Mouse (Mus musculus) hindbrain, postnatal 0 days (tissue): Measurements from ENCODE around the gene Kcnab3. TPM values are rescaled to one million over a fixed set of nuclear protein-coding genes. Genes with fewer than 3 reads are reported as not detected.
A peak's percentile ranks its signal among the peaks of the same experiment; 100 is the strongest.
"Not testable (repeated sequence)": the region's sequence is repeated elsewhere in the genome, so short reads cannot be mapped to it uniquely, and the experiment has no call there.

Experiments
- ATAC-seq: fragments of 200-750 bp; cut with Nextera tagmentation; 2 replicates; pipeline ENCODE4 v1.8.0; 2017; ENCODE audit warnings: mild to moderate bottlenecking, moderate TSS enrichment, moderate library complexity
- DNase-seq: peaks from one replicate; pipeline ENCODE4 v3.0.0-alpha.2; 2015; ENCODE audit warnings: low spot score
- H3K27ac ChIP-seq: fragments of 300-500 bp; sonication (generic); 2 replicates; pipeline ENCODE4 v1.5.1; 2014; ENCODE audit warnings: mild to moderate bottlenecking
- H3K27me3 ChIP-seq: fragments of 300-500 bp; sonication (generic); 2 replicates; pipeline ENCODE4 v1.6.1; 2014; ENCODE audit warnings: low read length, mixed read lengths; ENCODE audit not compliant: insufficient read depth
- H3K36me3 ChIP-seq: fragments of 300-500 bp; sonication (generic); 2 replicates; pipeline ENCODE4 v1.6.1; 2014; ENCODE audit warnings: low read length, mixed read lengths; ENCODE audit not compliant: insufficient read depth
- H3K4me1 ChIP-seq: fragments of 300-500 bp; sonication (generic); 2 replicates; pipeline ENCODE4 v1.6.1; 2014; ENCODE audit warnings: antibody characterized with exemption, low read length, mixed read lengths; ENCODE audit not compliant: insufficient read depth
- H3K4me2 ChIP-seq: fragments of 300-500 bp; sonication (generic); 2 replicates; pipeline ENCODE4 v1.6.1; 2014; ENCODE audit warnings: low read depth, mild to moderate bottlenecking, low read length, moderate library complexity, mixed read lengths
- H3K4me3 ChIP-seq: fragments of 300-500 bp; sonication (generic); 2 replicates; pipeline ENCODE4 v1.5.1; 2014; ENCODE audit warnings: low read length
- H3K9ac ChIP-seq: fragments of 300-500 bp; sonication (generic); replicated peaks from 2 replicates; pipeline ENCODE4 v1.6.1; 2014; ENCODE audit warnings: mild to moderate bottlenecking, low read length, moderate library complexity, mixed read lengths
- H3K9me3 ChIP-seq: fragments of 300-500 bp; sonication (generic); 2 replicates; pipeline ENCODE4 v1.6.1; 2016; ENCODE audit warnings: low read length, mixed read lengths
- CTCF ChIP-seq: IDR thresholded peaks from 2 replicates; pipeline ENCODE4 v1.5.1; 2016; ENCODE audit warnings: antibody characterized with exemption, control low read depth, low read depth
- WGBS: fragments of 180-500 bp; shearing (Covaris S2); extraction: QIAGEN DNeasy Blood & Tissue Kit; methylation state at CpG from one replicate; pipeline ENCODE4 v1.1.7; 2014; 5-methylcytosine and 5-hydroxymethylcytosine counted together
- polyA plus RNA-seq: library from polyadenylated mRNA; unstranded; fragments of >200 nt; fragmentation: Nextera tagmentation; extraction: Ambion mirVana; gene quantifications from 2 replicates; pipeline ENCODE4 v1.2.1, GENCODE M21; 2015
- total RNA-seq: library from RNA; depleted of rRNA; stranded (reverse); fragments of >200 nt; gene quantifications from 2 replicates; pipeline ENCODE4 v1.2.3, GENCODE M21; 2014

The Kcnab3 gene
- total and polyA plus RNA-seq, 2 experiments from 2014 or later: 6.6 to 7.8 TPM

DNA sequence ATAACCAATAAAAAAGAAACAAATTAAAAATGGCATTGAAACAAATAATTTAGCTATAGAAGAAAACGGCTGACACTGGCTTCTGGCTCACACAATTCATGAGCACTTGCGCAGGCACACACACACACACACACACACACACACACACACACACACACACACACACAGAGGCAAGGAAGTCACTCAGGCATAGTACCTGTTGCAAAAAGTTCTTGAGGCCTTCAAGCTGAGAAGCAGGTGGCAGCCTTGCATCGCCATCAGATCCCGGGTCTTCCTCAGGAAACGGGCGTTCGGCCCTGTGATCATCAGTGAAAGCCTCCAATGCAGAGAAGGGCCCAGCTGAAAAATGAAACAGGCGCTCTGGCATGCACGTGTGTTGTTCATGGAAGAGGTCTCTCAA, 20.8 kb upstream of the Kcnab3 start:
- DNase-seq: no peak
- H3K27ac ChIP-seq: no peak overlapping the region
- H3K9ac ChIP-seq: no peak overlapping the region
- ATAC-seq: no peak
- peaks cover 41% of the 10 kb centered on the region for H3K36me3 ChIP-seq
- no peak overlapping the region for H3K4me2 ChIP-seq
- no peaks in the 10 kb centered on the region for H3K9me3 ChIP-seq
- no peaks in the 10 kb centered on the region for H3K4me1 ChIP-seq
- no peak overlapping the region for H3K4me3 ChIP-seq
- WGBS: 95% methylated on average over 9 of the region's 9 CpGs
- no peaks in the 10 kb centered on the region for H3K27me3 ChIP-seq
- TF ChIP-seq CTCF: no peak

DNA sequence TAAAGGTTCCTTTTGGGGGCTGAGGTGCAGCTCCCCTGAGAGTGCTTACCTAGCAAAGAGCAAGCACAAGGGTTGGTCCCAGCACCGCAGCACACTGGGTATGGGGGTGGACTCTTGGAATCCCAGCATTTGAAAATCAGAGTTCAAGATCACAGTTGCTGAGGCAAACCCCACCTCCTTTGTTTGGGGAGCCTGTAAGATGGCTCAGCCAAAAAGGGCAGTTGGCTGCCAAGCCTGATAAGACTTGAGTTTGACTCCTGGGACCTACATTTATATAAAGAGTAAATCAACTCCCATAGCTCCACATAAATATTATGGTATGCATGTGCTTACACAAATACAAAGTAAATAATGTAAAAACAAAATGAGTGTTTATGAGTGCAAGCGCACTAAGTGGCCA, 20.0 kb upstream of the Kcnab3 start:
- 96% methylated on average over 2 of the region's 2 CpGs for WGBS
- H3K27ac ChIP-seq: no peak overlapping the region
- no peak overlapping the region for H3K9ac ChIP-seq
- TF ChIP-seq CTCF: no peak
- H3K27me3 ChIP-seq: no peaks in the 10 kb centered on the region
- H3K4me3 ChIP-seq: no peak overlapping the region
- H3K36me3 ChIP-seq: peaks cover 43% of the 10 kb centered on the region
- H3K4me2 ChIP-seq: no peak overlapping the region
- H3K9me3 ChIP-seq: no peaks in the 10 kb centered on the region
- no peaks in the 10 kb centered on the region for H3K4me1 ChIP-seq
- DNase-seq (no peak), ATAC-seq (no peak)

DNA sequence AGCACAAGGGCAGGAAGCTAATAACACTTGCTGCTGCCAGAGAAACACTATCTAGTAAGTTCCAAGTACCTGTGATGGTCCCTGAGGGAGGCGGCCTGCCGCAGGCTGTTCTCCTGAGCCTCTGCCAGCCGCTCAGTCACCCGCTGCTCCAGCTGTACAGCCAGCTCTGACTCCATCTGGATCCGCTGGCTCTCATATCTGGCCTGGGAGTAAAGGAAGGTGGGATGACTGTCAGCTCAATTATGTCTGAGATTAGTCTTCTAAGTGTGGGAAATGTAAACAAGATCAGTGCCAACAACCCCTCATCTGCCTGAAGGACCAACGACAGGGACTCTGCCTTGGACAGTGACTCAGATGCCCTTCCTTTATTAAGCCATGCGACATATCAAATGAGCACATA, 14.8 kb upstream of the Kcnab3 start:
- TF ChIP-seq CTCF: no peak
- Histone ChIP-seq H3K9me3 (no peaks in the 10 kb centered on the region), H3K36me3 (peaks cover 28% of the 10 kb centered on the region), H3K27ac (no peak overlapping the region), H3K4me2 (no peak overlapping the region), H3K4me3 (no peak overlapping the region), H3K4me1 (no peaks in the 10 kb centered on the region), H3K9ac (no peak overlapping the region), H3K27me3 (no peaks in the 10 kb centered on the region)
- peak; percentile 67 for DNase-seq
- 56% methylated on average over 7 of the region's 7 CpGs for WGBS
- peak; percentile 51; the same call in 1 of the 2 replicates for ATAC-seq

DNA sequence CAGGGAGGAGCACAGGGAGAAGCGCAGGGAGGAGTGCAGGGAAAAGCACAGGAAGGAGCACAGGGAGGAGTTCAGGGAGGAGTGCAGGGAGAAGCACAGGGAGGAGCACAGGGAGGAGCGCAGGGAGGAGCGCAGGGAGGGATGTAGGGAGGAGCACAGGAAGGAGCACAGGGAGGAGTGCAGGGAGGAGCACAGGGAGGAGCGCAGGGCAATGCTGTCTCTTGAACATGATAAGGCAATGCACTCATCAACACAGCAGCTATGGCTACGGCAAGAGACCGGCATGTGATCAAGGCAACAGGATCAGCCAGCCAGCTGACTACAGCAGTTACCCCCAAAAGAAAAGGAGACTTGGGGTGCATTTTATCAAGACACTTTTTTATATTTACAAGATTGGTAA, 9.7 kb upstream of the Kcnab3 start:
- no peak overlapping the region for H3K4me2 ChIP-seq
- WGBS: 97% methylated on average over 6 of the region's 6 CpGs
- no peaks in the 10 kb centered on the region for H3K9me3 ChIP-seq
- no peaks in the 10 kb centered on the region for H3K27me3 ChIP-seq
- no peak for TF ChIP-seq CTCF
- H3K4me1 ChIP-seq: no peaks in the 10 kb centered on the region
- no peak overlapping the region for H3K27ac ChIP-seq
- ATAC-seq (no peak), DNase-seq (no peak)
- no peaks in the 10 kb centered on the region; the same call in 1 of the 2 replicates for H3K36me3 ChIP-seq
- no peak overlapping the region for H3K4me3 ChIP-seq
- no peak overlapping the region for H3K9ac ChIP-seq

DNA sequence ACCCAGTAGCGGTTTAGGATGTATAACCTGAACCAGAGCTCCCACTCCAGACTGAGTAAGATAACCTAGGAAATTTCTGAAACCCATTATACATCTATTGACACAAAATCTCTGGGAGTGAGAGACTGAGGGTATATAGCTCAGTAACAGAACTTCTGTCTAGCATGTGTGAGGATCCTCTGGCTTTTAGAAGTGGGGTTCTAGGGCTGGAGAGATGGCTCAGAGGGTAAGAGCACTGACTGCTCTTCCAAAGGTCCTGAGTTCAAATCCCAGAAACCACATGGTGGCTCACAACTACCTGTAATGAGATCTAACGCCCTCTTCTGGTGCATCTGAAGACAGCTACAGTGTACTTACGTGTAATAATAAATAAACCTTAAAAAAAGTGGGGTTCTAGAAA, 8.1 kb upstream of the Kcnab3 start:
- ATAC-seq, H3K9me3 ChIP-seq: not testable (repeated sequence)

DNA sequence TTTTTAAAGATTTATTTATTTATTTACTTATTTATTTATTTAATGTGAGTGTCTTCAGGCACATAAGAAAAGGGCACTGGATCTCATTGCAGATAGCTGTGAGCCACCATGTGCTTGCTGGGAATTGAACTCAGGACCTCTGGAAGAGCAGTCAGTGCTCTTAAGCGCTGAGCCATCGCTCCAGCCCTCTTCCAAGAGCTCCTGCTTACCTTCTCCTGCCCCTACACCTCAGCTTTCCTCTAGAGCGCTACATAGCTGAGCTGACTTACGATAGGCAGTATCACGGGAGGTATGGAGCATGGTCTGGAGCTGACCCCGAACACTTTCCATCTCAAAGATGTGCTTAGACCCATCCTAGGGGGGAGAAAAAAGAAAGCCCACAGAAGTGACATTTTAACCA, 4.5 kb upstream of the Kcnab3 start:
- 0 out of 2 replicates have a peak overlapping the region, but pooled peaks have one; percentile 2 for H3K4me3 ChIP-seq

More for the DNA sequence above, 8.1 kb upstream of the Kcnab3 start:
- WGBS: 90% methylated on average over 3 of the region's 3 CpGs
- not testable (repeated sequence) for H3K4me3 ChIP-seq, H3K36me3 ChIP-seq, H3K27ac ChIP-seq, H3K4me2 ChIP-seq, H3K9ac ChIP-seq, DNase-seq, H3K27me3 ChIP-seq
- H3K4me1 ChIP-seq: peaks cover 12% of the 10 kb centered on the region

DNA sequence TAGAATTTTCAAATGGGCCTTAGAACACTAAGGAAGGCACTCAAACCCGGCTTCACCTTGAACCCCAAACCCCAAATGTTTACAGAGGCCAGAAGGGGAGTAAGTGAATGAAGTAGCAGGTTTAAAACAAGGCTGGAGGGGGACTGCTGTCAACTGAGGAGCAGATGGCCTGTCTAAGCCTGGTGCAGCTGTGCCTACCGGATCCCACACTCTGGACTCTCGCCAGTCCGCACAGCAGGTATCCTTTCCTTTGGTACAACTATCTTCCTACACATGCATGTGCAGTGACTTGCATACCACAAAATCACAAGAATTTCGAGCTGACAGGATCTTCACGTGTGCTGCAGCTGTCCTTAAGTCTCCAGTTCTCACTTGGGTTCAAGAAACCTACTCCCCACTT, 4.0 kb upstream of the Kcnab3 start:
- 0 out of 2 replicates have a peak overlapping the region, but pooled peaks have one; percentile 26 for H3K27ac ChIP-seq
- H3K4me2 ChIP-seq: peak overlapping the region; percentile 98
- no peaks in the 10 kb centered on the region for H3K27me3 ChIP-seq
- peaks cover 18% of the 10 kb centered on the region for H3K4me1 ChIP-seq
- no peak for ATAC-seq
- H3K36me3 ChIP-seq: no peaks in the 10 kb centered on the region; the same call in 1 of the 2 replicates
- peak; percentile 67 for DNase-seq
- H3K9ac ChIP-seq: peak overlapping the region; percentile 0
- TF ChIP-seq CTCF: no peak
- H3K4me3 ChIP-seq: 0 out of 2 replicates have a peak overlapping the region, but pooled peaks have one; percentile 2
- WGBS: 40% methylated on average over 6 of the region's 6 CpGs
- H3K9me3 ChIP-seq: no peaks in the 10 kb centered on the region

More for the DNA sequence above, 4.5 kb upstream of the Kcnab3 start:
- Histone ChIP-seq H3K36me3 (no peaks in the 10 kb centered on the region; the same call in 1 of the 2 replicates), H3K27ac (0 out of 2 replicates have a peak overlapping the region, but pooled peaks have one; percentile 26), H3K9me3 (no peaks in the 10 kb centered on the region), H3K4me2 (peak overlapping the region; percentile 98), H3K9ac (peak overlapping the region; percentile 0; the same call in 1 of the 2 replicates), H3K4me1 (peaks cover 15% of the 10 kb centered on the region), H3K27me3 (no peaks in the 10 kb centered on the region)
- DNase-seq: no peak
- no peak for TF ChIP-seq CTCF
- no peak for ATAC-seq
- 80% methylated on average over 6 of the region's 6 CpGs for WGBS
